Mouse (Mus musculus): ENCODE results near the gene Cyp2t4. TPM values are rescaled to one million over a fixed set of nuclear protein-coding genes. Genes with fewer than 3 reads are reported as not detected.

Cyp2t4 gene
- polyA plus RNA-seq, 1 experiment from 2014 or later, result 0.19 TPM

MicroRNAs encoded within 50 kb of the gene (microRNA counts, 519-probe panel; counts per million panel counts)
- microRNA mmu-miR-1191, result 460 counts per million, percentile 65 among the panel's probes with 10 or more counts

Small RNA genes lying within 50 kb of the gene (microRNA-seq; reads per million reads assigned to microRNA genes)
- 3.8 reads per million, percentile 17 among the genes with 10 or more reads in this experiment for gene Mir1191
- 0.54 reads per million for gene Mir3101

Other genes with a start within 250 kb of the Cyp2t4 start
- not detected in 2 replicates for gene Cyp2a22, start 214.3 kb upstream of the Cyp2t4 start, polyA plus RNA-seq (2016; fragmentation: Nextera tagmentation; extraction: Ambion mirVana)
- not detected in 2 replicates for gene Cyp2a12, start 124.6 kb upstream of the Cyp2t4 start, polyA plus RNA-seq (2016; fragmentation: Nextera tagmentation; extraction: Ambion mirVana)
- 0.63 TPM in 1 of 2 replicates, not detected in the other for gene Cyp2f2, start 33.8 kb upstream of the Cyp2t4 start, polyA plus RNA-seq (2016; fragmentation: Nextera tagmentation; extraction: Ambion mirVana)
- 95.8 and 99.8 TPM in 2 replicates for gene Egln2, start 13.1 kb downstream of the Cyp2t4 start, polyA plus RNA-seq (2016; fragmentation: Nextera tagmentation; extraction: Ambion mirVana)
- gene Rab4b, start 25.2 kb downstream of the Cyp2t4 start, polyA plus RNA-seq (2016; fragmentation: Nextera tagmentation; extraction: Ambion mirVana), result 63.9 and 71.4 TPM in 2 replicates
- 0.49 and 0.67 TPM in 2 replicates for gene Gm21983, start 27.4 kb downstream of the Cyp2t4 start, polyA plus RNA-seq (2016; fragmentation: Nextera tagmentation; extraction: Ambion mirVana)
- gene Mia, start 27.4 kb downstream of the Cyp2t4 start, polyA plus RNA-seq (2016; fragmentation: Nextera tagmentation; extraction: Ambion mirVana), result 38.8 and 50.4 TPM in 2 replicates
- 3.7 and 4.7 TPM in 2 replicates for gene BC024978, start 42.1 kb downstream of the Cyp2t4 start, polyA plus RNA-seq (2016; fragmentation: Nextera tagmentation; extraction: Ambion mirVana)
- 293 and 312 TPM in 2 replicates for gene Snrpa, start 42.6 kb downstream of the Cyp2t4 start, polyA plus RNA-seq (2016; fragmentation: Nextera tagmentation; extraction: Ambion mirVana)
- gene Itpkc, start 74.9 kb downstream of the Cyp2t4 start, polyA plus RNA-seq (2016; fragmentation: Nextera tagmentation; extraction: Ambion mirVana), result 9.2 and 11.0 TPM in 2 replicates
- gene Coq8b, start 79.3 kb downstream of the Cyp2t4 start, polyA plus RNA-seq (2016; fragmentation: Nextera tagmentation; extraction: Ambion mirVana), result 16.1 and 19.6 TPM in 2 replicates
- gene Numbl, start 104.7 kb downstream of the Cyp2t4 start, polyA plus RNA-seq (2016; fragmentation: Nextera tagmentation; extraction: Ambion mirVana), result 36.5 and 39.7 TPM in 2 replicates
- 15.9 and 16.8 TPM in 2 replicates for gene Ltbp4, start 184.0 kb downstream of the Cyp2t4 start, polyA plus RNA-seq (2016; fragmentation: Nextera tagmentation; extraction: Ambion mirVana)
- 75.8 and 83.2 TPM in 2 replicates for gene Shkbp1, start 202.3 kb downstream of the Cyp2t4 start, polyA plus RNA-seq (2016; fragmentation: Nextera tagmentation; extraction: Ambion mirVana)
- 0.58 and 0.94 TPM in 2 replicates for gene Gm20479, start 203.7 kb downstream of the Cyp2t4 start, polyA plus RNA-seq (2016; fragmentation: Nextera tagmentation; extraction: Ambion mirVana)